In the genomic region with DNA sequence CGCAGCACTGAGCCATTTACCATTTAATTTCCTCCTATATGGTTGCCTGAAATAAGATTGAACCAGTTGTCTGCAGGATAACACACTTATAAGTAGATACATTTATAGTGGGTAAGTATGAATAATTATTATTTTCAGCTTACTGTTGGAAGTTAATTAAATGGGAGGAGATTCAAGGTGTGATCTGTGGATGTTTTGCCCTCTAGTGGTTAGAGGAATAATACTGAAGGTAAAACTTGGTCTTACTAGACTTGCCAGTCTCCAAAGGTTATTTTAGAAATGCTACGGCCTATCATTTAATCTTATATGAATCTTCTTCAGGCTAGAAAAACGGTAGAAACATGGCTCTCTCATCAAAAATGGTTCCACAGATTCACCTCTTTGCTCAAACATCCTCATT, we compare ENCODE assay signal across 27 mouse cellular contexts.
DNase-seq lines count a peak whose midpoint lies in the region; ATAC-seq and TF ChIP-seq lines count a peak whose summit lies in the region.
"Had no signal": no experiment of that assay in that cellular context is flagged by ENCODE, and none has a peak within 500 bp of the region (broad histone marks: within the 10 kb centered on the region; RNA-seq: fewer than 3 reads in every experiment).

No protein-coding gene starts in this region.

- no peaks in the 10 kb centered on the region for H3K4me1 ChIP-seq in heart, postnatal 0 days (ENCODE audit: control insufficient read depth, insufficient read depth)
- H3K4me1 ChIP-seq: hindbrain, embryonic 13.5 days; lung, embryonic 15.5 days; midbrain, embryonic 15.5 days had no signal

- ATAC-seq in heart, postnatal 0 days (ENCODE audit: insufficient read depth, low read depth): no peak
- ATAC-seq in Patski: no peak
- ATAC-seq: inflammation-experienced regulatory T-cells, adult 6 months; midbrain, embryonic 15.5 days had no signal

- no peak overlapping the region for H3K9ac ChIP-seq in heart, postnatal 0 days (replicated peaks; ENCODE audit: low read depth, low read length)
- H3K9ac ChIP-seq: hindbrain, embryonic 13.5 days; liver, embryonic 14.5 days; lung, embryonic 15.5 days; midbrain, embryonic 15.5 days had no signal

- WGBS in heart, postnatal 0 days: 68% methylated on average over 3 of the region's 3 CpGs

- H3K36me3 ChIP-seq in heart, postnatal 0 days (replicated peaks; ENCODE audit: control insufficient read depth, insufficient read depth, low read length): no peaks in the 10 kb centered on the region
- H3K36me3 ChIP-seq: hindbrain, embryonic 13.5 days; lung, embryonic 15.5 days; midbrain, embryonic 15.5 days had no signal

- peak; percentile 14; the same call in 1 of the 2 replicates for TF ChIP-seq CTCF in heart, postnatal 0 days (IDR thresholded peaks at IDR 0.05; ENCODE audit: low read depth)
- TF ChIP-seq CTCF in layer of hippocampus, adult 2 months (conservative IDR thresholded peaks at IDR 0.05): peak; percentile 70
- TF ChIP-seq CTCF in Patski (IDR thresholded peaks at IDR 0.05): peak; percentile 36

- TF ChIP-seq EP300 in heart, postnatal 0 days (IDR thresholded peaks at IDR 0.05; ENCODE audit: low read depth): no peak

- H3K27me3 ChIP-seq in heart, postnatal 0 days (ENCODE audit: control insufficient read depth, insufficient read depth, low read length): no peaks in the 10 kb centered on the region
- H3K27me3 ChIP-seq in Patski: no peaks in the 10 kb centered on the region
- H3K27me3 ChIP-seq: hindbrain, embryonic 13.5 days; lung, embryonic 15.5 days; midbrain, embryonic 15.5 days had no signal

- no peak overlapping the region for H3K27ac ChIP-seq in heart, postnatal 0 days (ENCODE audit: low read depth)
- H3K27ac ChIP-seq in layer of hippocampus, adult 2 months: no peak overlapping the region
- H3K27ac ChIP-seq: hindbrain, embryonic 13.5 days; liver, embryonic 14.5 days; lung, embryonic 15.5 days; midbrain, embryonic 15.5 days had no signal

- H3K4me2 ChIP-seq in heart, postnatal 0 days (ENCODE audit: low read depth, low read length): no peak overlapping the region
- H3K4me2 ChIP-seq: hindbrain, embryonic 13.5 days; lung, embryonic 15.5 days; midbrain, embryonic 15.5 days had no signal

- in situ Hi-C loops in Patski (cut with MboI; ENCODE audit: low pct_unique_long_range_greater_than_20kb): loop anchor here (10.0 kb wide), 1 partner anchor 175 kb away; no protein-coding TSS in a partner anchor

- CTCF ChIA-PET in Patski (lab: Charles Lee): no interaction called here

- DNase-seq in heart, postnatal 0 days (ENCODE audit: low spot score): no peak
- DNase-seq in heart, postnatal 25 days (ENCODE audit: low spot score): no peak
- no peak for DNase-seq in layer of hippocampus, adult 2 months (ENCODE audit: low spot score in 2 of 2)
- DNase-seq in layer of hippocampus, adult 9-11 months: no peak
- DNase-seq in 416B (ENCODE audit: low read depth): peak; percentile 35
- DNase-seq in Patski (ENCODE audit: low read depth, low spot score): no peak
- DNase-seq in spleen, postnatal 36 days (ENCODE audit: low spot score in 2 of 2): no peak
- DNase-seq: adrenal gland, adult 8-10 months; B cell, adult 2 months; cerebellum, adult 2 months; cerebellum, postnatal 14 days; heart, postnatal 4 days; kidney, adult 8-10 months; kidney, postnatal 36 days; layer of hippocampus, postnatal 36 days; liver; lung, postnatal 4 days; right cerebral cortex, adult 18-20 months; spleen, adult 18-20 months; thymus, adult 2 months; thymus, postnatal 36 days had no signal

- intact Hi-C loops in heart, postnatal 25 days (cut with DNase I): loop anchor here (5.0 to 10.0 kb wide), 2 partner anchors 355 to 498 kb away; no protein-coding TSS in a partner anchor

- no peak overlapping the region for H3K4me3 ChIP-seq in heart, postnatal 0 days (ENCODE audit: low read depth, low read length)
- no peak overlapping the region for H3K4me3 ChIP-seq in layer of hippocampus, adult 2 months
- H3K4me3 ChIP-seq: erythroblast, embryonic 14.5 days; hindbrain, embryonic 13.5 days; lung, embryonic 15.5 days; midbrain, embryonic 15.5 days had no signal

- POLR2A ChIA-PET in Patski (lab: Charles Lee): no interaction called here

- no peaks in the 10 kb centered on the region for H3K9me3 ChIP-seq in heart, postnatal 0 days (replicated peaks; ENCODE audit: control insufficient read depth, low read length)
- H3K9me3 ChIP-seq: hindbrain, embryonic 13.5 days; lung, embryonic 15.5 days; midbrain, embryonic 15.5 days had no signal

Comparison
In these comparisons a context has a peak if more than half of its experiments do, and no peak if none do; other contexts are left out.
1. CTCF ChIP-seq: peak in every context shown above with its lines; median percentile 70 in layer of hippocampus, adult 2 months; 36 in Patski; 14 in heart, postnatal 0 days.